Mouse (Mus musculus) hindbrain, embryonic 11.5 days (tissue): Measurements from ENCODE around the gene Rab11fip3. TPM values are rescaled to one million over a fixed set of nuclear protein-coding genes. Genes with fewer than 3 reads are reported as not detected.

Experiments used
- ATAC-seq: fragments of 200-750 bp; cut with Nextera tagmentation; 2 replicates; pipeline ENCODE4 v1.8.0; 2017; ENCODE audit warnings: mild to moderate bottlenecking, moderate TSS enrichment, moderate library complexity; ENCODE audit not compliant: low FRiP score
- DNase-seq: peaks from one replicate; pipeline ENCODE4 v3.0.0-alpha.2; 2015; ENCODE audit warnings: low spot score
- H3K27ac ChIP-seq: fragments of 300-500 bp; sonication (generic); 2 replicates; pipeline ENCODE4 v1.5.1; 2014; ENCODE audit warnings: mild to moderate bottlenecking, low read depth, low read length
- H3K27me3 ChIP-seq: fragments of 300-500 bp; sonication (generic); 2 replicates; pipeline ENCODE4 v1.6.1; 2014; ENCODE audit warnings: mild to moderate bottlenecking, low read length, moderate library complexity, mixed read lengths; ENCODE audit not compliant: control insufficient read depth, insufficient read depth
- H3K36me3 ChIP-seq: fragments of 300-500 bp; sonication (generic); 2 replicates; pipeline ENCODE4 v1.6.1; 2014; ENCODE audit warnings: mild to moderate bottlenecking, low read length, moderate library complexity, mixed read lengths; ENCODE audit not compliant: control insufficient read depth, insufficient read depth
- H3K4me1 ChIP-seq: fragments of 300-500 bp; sonication (generic); replicated peaks from 2 replicates; pipeline ENCODE4 v1.6.1; 2014; ENCODE audit warnings: low read length, mixed read lengths; ENCODE audit not compliant: control insufficient read depth, insufficient read depth
- H3K4me2 ChIP-seq: fragments of 300-500 bp; sonication (generic); replicated peaks from 2 replicates; pipeline ENCODE4 v1.6.1; 2014; ENCODE audit warnings: mild to moderate bottlenecking, low read depth, low read length
- H3K4me3 ChIP-seq: fragments of 300-500 bp; sonication (generic); 2 replicates; pipeline ENCODE4 v1.5.1; 2014; ENCODE audit warnings: low read depth, low read length
- H3K9ac ChIP-seq: fragments of 300-500 bp; sonication (generic); 2 replicates; pipeline ENCODE4 v1.6.1; 2014; ENCODE audit warnings: low read depth, low read length
- H3K9me3 ChIP-seq: fragments of 300-500 bp; sonication (generic); 2 replicates; pipeline ENCODE4 v1.6.1; 2016; ENCODE audit warnings: low read length; ENCODE audit not compliant: control insufficient read depth
- whole genome bisulfite sequencing: fragments of 180-500 bp; shearing (Covaris S2); extraction: QIAGEN DNeasy Blood & Tissue Kit; methylation state at CpG from one replicate; pipeline ENCODE4 v1.1.7; 2014; 5-methylcytosine and 5-hydroxymethylcytosine counted together
- polyA plus RNA-seq: library from polyadenylated mRNA; unstranded; fragments of >200 nt; fragmentation: Nextera tagmentation; extraction: Ambion mirVana; gene quantifications from 2 replicates; pipeline ENCODE4 v1.2.1, GENCODE M21; 2014

The Rab11fip3 gene
- polyA plus RNA-seq, 1 experiment from 2014 or later, result 20.4 TPM

GRCm38 (mm10) chr17:25947576-25947975, 121.8 kb downstream of the Rab11fip3 start:
- DNase-seq (no peak), ATAC-seq (no peak)
- Histone ChIP-seq H3K4me3 (no peak overlapping the region), H3K27ac (no peak overlapping the region), H3K9me3 (no peaks in the 10 kb centered on the region), H3K9ac (no peak overlapping the region), H3K36me3 (no peaks in the 10 kb centered on the region), H3K4me1 (peaks cover 5% of the 10 kb centered on the region; the same call in 1 of the 2 replicates), H3K27me3 (peaks cover 27% of the 10 kb centered on the region), H3K4me2 (no peak overlapping the region)
- WGBS, result 89% methylated on average over 4 of the region's 4 CpGs

GRCm38 (mm10) chr17:25946891-25947290, 122.5 kb downstream of the Rab11fip3 start:
- Histone ChIP-seq H3K4me3 (no peak overlapping the region), H3K36me3 (no peaks in the 10 kb centered on the region), H3K27ac (no peak overlapping the region), H3K27me3 (peaks cover 20% of the 10 kb centered on the region), H3K4me1 (peaks cover 3% of the 10 kb centered on the region; the same call in 1 of the 2 replicates), H3K9ac (no peak overlapping the region), H3K4me2 (no peak overlapping the region), H3K9me3 (no peaks in the 10 kb centered on the region)
- WGBS, result 84% methylated on average over 8 of the region's 8 CpGs
- DNase-seq (no peak), ATAC-seq (no peak)

GRCm38 (mm10) chr17:25946349-25946748, 123.0 kb downstream of the Rab11fip3 start:
- H3K27ac ChIP-seq, result no peak overlapping the region
- 0 out of 2 replicates have a peak, but pooled peaks cover 2% of the 10 kb centered on the region for H3K4me1 ChIP-seq

GRCm38 (mm10) chr17:25945517-25946155, 123.7 kb downstream of the Rab11fip3 start:
- no peak for ATAC-seq
- no peaks in the 10 kb centered on the region for H3K9me3 ChIP-seq
- WGBS, result 62% methylated on average over 9 of the region's 9 CpGs

More at GRCm38 (mm10) chr17:25946349-25946748, 123.0 kb downstream of the Rab11fip3 start:
- whole genome bisulfite sequencing, result 84% methylated on average over 7 of the region's 7 CpGs
- Histone ChIP-seq H3K36me3 (no peaks in the 10 kb centered on the region), H3K9me3 (no peaks in the 10 kb centered on the region), H3K27me3 (peaks cover 15% of the 10 kb centered on the region), H3K4me3 (no peak overlapping the region), H3K9ac (no peak overlapping the region), H3K4me2 (no peak overlapping the region)
- ATAC-seq (no peak), DNase-seq (no peak)

GRCm38 (mm10) chr17:25944366-25945163, 124.8 kb downstream of the Rab11fip3 start, which contains the start of the genes Pigq and Nhlrc4:
Gene Pigq (minus strand): TSS chr17:25944936.
Gene Nhlrc4 (minus strand): TSS chr17:25944961.
- Histone ChIP-seq H3K27me3 (no peaks in the 10 kb centered on the region), H3K4me3 (no peak within 1 kb of the TSS), H3K9ac (no peak within 1 kb of the TSS), H3K4me1 (peaks cover 4% of the 10 kb centered on the region), H3K27ac (no peak within 1 kb of the TSS), H3K9me3 (no peaks in the 10 kb centered on the region), H3K36me3 (no peaks in the 10 kb centered on the region), H3K4me2 (no peak within 1 kb of the TSS)
- DNase-seq (no peak), ATAC-seq (no peak)
- WGBS, result 52% methylated on average over 6 of the region's 6 CpGs

More at GRCm38 (mm10) chr17:25945517-25946155, 123.7 kb downstream of the Rab11fip3 start:
- Histone ChIP-seq H3K4me1 (peaks cover 2% of the 10 kb centered on the region), H3K36me3 (no peaks in the 10 kb centered on the region), H3K4me2 (no peak overlapping the region), H3K4me3 (no peak overlapping the region), H3K9ac (no peak overlapping the region), H3K27me3 (peaks cover 8% of the 10 kb centered on the region), H3K27ac (no peak overlapping the region)
- no peak for DNase-seq

GRCm38 (mm10) chr17:25943769-25944168, 125.6 kb downstream of the Rab11fip3 start:
- DNase-seq, result no peak
- Histone ChIP-seq H3K4me3 (no peak overlapping the region), H3K9me3 (no peaks in the 10 kb centered on the region), H3K27me3 (no peaks in the 10 kb centered on the region), H3K4me2 (no peak overlapping the region), H3K36me3 (no peaks in the 10 kb centered on the region), H3K27ac (no peak overlapping the region), H3K4me1 (peaks cover 4% of the 10 kb centered on the region), H3K9ac (no peak overlapping the region)
- 78% methylated on average over 9 of the region's 9 CpGs for WGBS
- no peak for ATAC-seq

GRCm38 (mm10) chr17:25943221-25943620, 126.1 kb downstream of the Rab11fip3 start:
- no peaks in the 10 kb centered on the region for H3K27me3 ChIP-seq
- peaks cover 4% of the 10 kb centered on the region for H3K4me1 ChIP-seq
- H3K27ac ChIP-seq, result no peak overlapping the region; the same call in 1 of the 2 replicates
- DNase-seq, result no peak
- H3K4me3 ChIP-seq, result no peak overlapping the region
- H3K36me3 ChIP-seq, result no peaks in the 10 kb centered on the region
- no peak overlapping the region for H3K9ac ChIP-seq
- H3K4me2 ChIP-seq, result no peak overlapping the region
- no peaks in the 10 kb centered on the region for H3K9me3 ChIP-seq
- WGBS, result 87% methylated on average over 3 of the region's 3 CpGs
- ATAC-seq, result no peak

GRCm38 (mm10) chr17:25942597-25943151, 126.7 kb downstream of the Rab11fip3 start:
- Histone ChIP-seq H3K4me1 (peaks cover 4% of the 10 kb centered on the region), H3K9ac (no peak overlapping the region)
- 83% methylated on average over 2 of the region's 2 CpGs for WGBS

More at GRCm38 (mm10) chr17:25942597-25943151, 126.7 kb downstream of the Rab11fip3 start:
- Histone ChIP-seq H3K4me3 (peak overlapping the region; percentile 13; the same call in 1 of the 2 replicates), H3K27ac (no peak overlapping the region; the same call in 1 of the 2 replicates), H3K36me3 (no peaks in the 10 kb centered on the region), H3K9me3 (no peaks in the 10 kb centered on the region), H3K4me2 (no peak overlapping the region), H3K27me3 (no peaks in the 10 kb centered on the region)
- DNase-seq (no peak), ATAC-seq (no peak)
